Mouse (Mus musculus): ENCODE results near the gene Sptssb.

DNA sequence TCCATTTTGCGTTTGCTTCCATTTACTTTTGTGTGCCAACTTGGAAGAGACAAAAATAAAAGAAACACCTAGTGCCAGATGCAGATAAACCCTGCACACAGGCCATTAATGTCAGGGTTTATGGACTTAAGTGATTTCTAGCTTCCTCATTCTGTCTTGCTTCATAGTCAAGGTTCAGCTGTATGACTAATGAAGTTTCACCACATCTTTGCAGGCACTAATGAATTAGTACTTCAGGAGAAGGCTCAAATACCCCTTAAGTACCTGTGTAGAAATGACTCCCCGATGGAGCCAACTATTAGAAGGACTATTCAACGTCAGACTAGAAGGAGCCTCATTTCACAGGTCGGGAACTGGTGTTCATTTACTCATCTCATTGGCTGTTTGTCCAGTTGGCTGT is 86.4 kb downstream of the Sptssb start:
- TF ChIP-seq CTCF (IDR thresholded peaks at IDR 0.05) (no peak), EP300 (IDR thresholded peaks at IDR 0.05) (no peak)
